Mouse (Mus musculus): ENCODE measurements at regions not wholly inside any gene's neighbourhood (a gene's known extent, or its start where the extent isn't known, plus 50 kb on each side); places are given as distances from the start of the nearest gene placed in this dataset.
A peak's percentile ranks its signal among the peaks of the same experiment; 100 is the strongest.

GRCm38 (mm10) chr13:9824904-9825303 is 59.8 kb upstream of the Zmynd11 start:
- Histone ChIP-seq H3K36me3 (replicated peaks; ENCODE audit: insufficient read depth, low read length) (no peaks in the 10 kb centered on the region), H3K9me3 (ENCODE audit: low read length) (no peaks in the 10 kb centered on the region), H3K27me3 (ENCODE audit: insufficient read depth, low read length) (no peaks in the 10 kb centered on the region), H3K27ac (ENCODE audit: low read depth) (peak overlapping the region; percentile 16; the same call in 1 of the 2 replicates), H3K9ac (replicated peaks) (no peak overlapping the region), H3K4me1 (ENCODE audit: insufficient read depth) (no peaks in the 10 kb centered on the region), H3K4me3 (ENCODE audit: low read depth, low read length) (no peak overlapping the region), H3K4me2 (ENCODE audit: low read depth, low read length) (no peak overlapping the region)
- WGBS (ENCODE audit: insufficient replicate concordance), result 66% methylated on average over 2 of the region's 2 CpGs
- no peak for DNase-seq
- ATAC-seq, result no peak
- no peak for TF ChIP-seq CTCF (IDR thresholded peaks at IDR 0.05; ENCODE audit: low read depth)

GRCm38 (mm10) chr13:9817356-9817755 is 52.2 kb upstream of the Zmynd11 start:
- WGBS (ENCODE audit: insufficient replicate concordance), result 58% methylated on average over 2 of the region's 2 CpGs
- TF ChIP-seq CTCF (IDR thresholded peaks at IDR 0.05; ENCODE audit: low read depth) (no peak), EP300 (IDR thresholded peaks at IDR 0.05; ENCODE audit: low read depth) (no peak)
- no peak overlapping the region for H3K4me3 ChIP-seq (ENCODE audit: low read depth, low read length)
- no peak overlapping the region for H3K9ac ChIP-seq (replicated peaks)
- ATAC-seq (no peak), DNase-seq (no peak)
- H3K4me2 ChIP-seq (ENCODE audit: low read depth, low read length), result no peak overlapping the region
- H3K27me3 ChIP-seq (ENCODE audit: insufficient read depth, low read length), result no peaks in the 10 kb centered on the region
- no peaks in the 10 kb centered on the region for H3K36me3 ChIP-seq (replicated peaks; ENCODE audit: insufficient read depth, low read length)
- H3K4me1 ChIP-seq (ENCODE audit: insufficient read depth), result no peaks in the 10 kb centered on the region
- no peak overlapping the region for H3K27ac ChIP-seq (ENCODE audit: low read depth)
- H3K9me3 ChIP-seq (ENCODE audit: low read length), result no peaks in the 10 kb centered on the region
